Mouse (Mus musculus) testis, adult 2 months (tissue): ENCODE results near the gene Inpp5f.

Source experiments
- CTCF ChIP-seq: fragments of 200-500 bp; IDR thresholded peaks from 2 replicates; pipeline ENCODE4 v1.5.1; 2012; ENCODE audit warnings: low read depth, mild to moderate bottlenecking, inconsistent platforms, low read length, moderate library complexity; ENCODE audit not compliant: control insufficient read depth, insufficient read depth, insufficient replicate concordance
- POLR2A ChIP-seq: fragments of 200-500 bp; IDR thresholded peaks from 2 replicates; pipeline ENCODE4 v1.6.1; 2012; ENCODE audit warnings: low read depth, mild to moderate bottlenecking, inconsistent platforms, low read length, moderate library complexity; ENCODE audit not compliant: control insufficient read depth

GRCm38 (mm10) chr7:128617587-128617986 lies 6.5 kb downstream of the Inpp5f start:
- TF ChIP-seq CTCF (no peak), POLR2A (no peak)
